Mouse (Mus musculus): ENCODE results near the gene 4921501E09Rik. TPM values are rescaled to one million over a fixed set of nuclear protein-coding genes. Genes with fewer than 3 reads are reported as not detected.
A peak's percentile ranks its signal among the peaks of the same experiment; 100 is the strongest.
"Not testable (repeated sequence)": the region's sequence is repeated elsewhere in the genome, so short reads cannot be mapped to it uniquely, and the experiment has no call there.

4921501E09Rik gene
- polyA plus RNA-seq, 1 experiment from 2014 or later: not detected

- 7% methylated on average over 10 of the region's 10 CpGs for WGBS (ENCODE audit: insufficient replicate concordance)
- Histone ChIP-seq H3K36me3 (ENCODE audit: control insufficient read depth, insufficient read depth) (no peaks in the 10 kb centered on the region), H3K4me3 (ENCODE audit: low read depth, low read length) (peak overlapping the region; percentile 87), H3K27me3 (ENCODE audit: control insufficient read depth, insufficient read depth, low read depth, low read length) (no peaks in the 10 kb centered on the region), H3K9me3 (replicated peaks; ENCODE audit: control insufficient read depth, low read length) (no peaks in the 10 kb centered on the region), H3K4me2 (ENCODE audit: low read depth, low read length) (peak overlapping the region; percentile 63), H3K4me1 (ENCODE audit: control insufficient read depth, low read depth, low read length) (peaks cover 2% of the 10 kb centered on the region), H3K9ac (ENCODE audit: low read depth, low read length) (peak overlapping the region; percentile 80), H3K27ac (ENCODE audit: low read length) (no peak overlapping the region)
- ATAC-seq (ENCODE audit: low read depth): no peak
These were observed 35.5 kb downstream of the 4921501E09Rik start for GRCm38 (mm10) chr17:33032376-33032775.

- peaks cover 35% of the 10 kb centered on the region for H3K36me3 ChIP-seq (ENCODE audit: control insufficient read depth, insufficient read depth)
- not testable (repeated sequence) for ATAC-seq (ENCODE audit: low read depth)
These were observed 47.4 kb downstream of the 4921501E09Rik start for GRCm38 (mm10) chr17:33020434-33020833.

More at GRCm38 (mm10) chr17:33020434-33020833, 47.4 kb downstream of the 4921501E09Rik start:
- H3K4me1 ChIP-seq (ENCODE audit: control insufficient read depth, low read depth, low read length); H3K4me3 ChIP-seq (ENCODE audit: low read depth, low read length); H3K4me2 ChIP-seq (ENCODE audit: low read depth, low read length); H3K27ac ChIP-seq (ENCODE audit: low read length); H3K9ac ChIP-seq (ENCODE audit: low read depth, low read length); H3K27me3 ChIP-seq (ENCODE audit: control insufficient read depth, insufficient read depth, low read depth, low read length): not testable (repeated sequence)
- H3K9me3 ChIP-seq (replicated peaks; ENCODE audit: control insufficient read depth, low read length): peaks cover 10% of the 10 kb centered on the region

Other genes with a start within 250 kb of the 4921501E09Rik start
- 1.8 and 2.0 TPM in 2 replicates for gene Zfp799, start 237.8 kb downstream of the 4921501E09Rik start, polyA plus RNA-seq (2015; fragmentation: Nextera tagmentation; extraction: Ambion mirVana)
- 1.3 and 1.4 TPM in 2 replicates for gene Zfp870, start 176.4 kb downstream of the 4921501E09Rik start, polyA plus RNA-seq (2015; fragmentation: Nextera tagmentation; extraction: Ambion mirVana)
- not detected in 2 replicates for gene Cyp4f14, start 150.7 kb downstream of the 4921501E09Rik start, polyA plus RNA-seq (2015; fragmentation: Nextera tagmentation; extraction: Ambion mirVana)
- 8.0 and 9.6 TPM in 2 replicates for gene Cyp4f13, start 120.7 kb downstream of the 4921501E09Rik start, polyA plus RNA-seq (2015; fragmentation: Nextera tagmentation; extraction: Ambion mirVana)
- gene Zfp472, start 102.2 kb downstream of the 4921501E09Rik start, polyA plus RNA-seq (2015; fragmentation: Nextera tagmentation; extraction: Ambion mirVana): 3.5 and 4.0 TPM in 2 replicates
- gene Zfp952, start 74.9 kb downstream of the 4921501E09Rik start, polyA plus RNA-seq (2015; fragmentation: Nextera tagmentation; extraction: Ambion mirVana): 2.6 and 3.0 TPM in 2 replicates
- 2.2 and 2.3 TPM in 2 replicates for gene Zfp763, start 34.7 kb downstream of the 4921501E09Rik start, polyA plus RNA-seq (2015; fragmentation: Nextera tagmentation; extraction: Ambion mirVana)
- gene Zfp563, start 21.3 kb upstream of the 4921501E09Rik start, polyA plus RNA-seq (2015; fragmentation: Nextera tagmentation; extraction: Ambion mirVana): 1.1 and 1.4 TPM in 2 replicates
- not detected in 2 replicates for gene Morc2b, start 71.6 kb upstream of the 4921501E09Rik start, polyA plus RNA-seq (2015; fragmentation: Nextera tagmentation; extraction: Ambion mirVana)
- not detected in 2 replicates for gene Olfr55, start 100.4 kb upstream of the 4921501E09Rik start, polyA plus RNA-seq (2015; fragmentation: Nextera tagmentation; extraction: Ambion mirVana)
- gene Olfr239, start 123.2 kb upstream of the 4921501E09Rik start, polyA plus RNA-seq (2015; fragmentation: Nextera tagmentation; extraction: Ambion mirVana): not detected in 2 replicates
- 0.01 TPM in 1 of 2 replicates, not detected in the other for gene Olfr1564, start 153.6 kb upstream of the 4921501E09Rik start, polyA plus RNA-seq (2015; fragmentation: Nextera tagmentation; extraction: Ambion mirVana)
- 4.0 and 4.2 TPM in 2 replicates for gene Zfp955a, start 187.1 kb upstream of the 4921501E09Rik start, polyA plus RNA-seq (2015; fragmentation: Nextera tagmentation; extraction: Ambion mirVana)
- not detected in 2 replicates for gene Olfr63, start 196.6 kb upstream of the 4921501E09Rik start, polyA plus RNA-seq (2015; fragmentation: Nextera tagmentation; extraction: Ambion mirVana)
- gene Zfp955b, start 221.5 kb upstream of the 4921501E09Rik start, polyA plus RNA-seq (2015; fragmentation: Nextera tagmentation; extraction: Ambion mirVana): 2.6 and 3.3 TPM in 2 replicates

All from liver, embryonic 16.5 days (tissue).